In genomic region chr16:5493352-5493751, GRCm38 (mm10) we compare ENCODE assay signal across 31 mouse cellular contexts.
DNase-seq lines count a peak whose midpoint lies in the region; ATAC-seq and TF ChIP-seq lines count a peak whose summit lies in the region.
"Had no signal": no experiment of that assay in that cellular context is flagged by ENCODE, and none has a peak within 500 bp of the region (broad histone marks: within the 10 kb centered on the region; RNA-seq: fewer than 3 reads in every experiment).

No protein-coding gene starts in this region.

- H3K9ac ChIP-seq in hindbrain, postnatal 0 days (replicated peaks; ENCODE audit: low read length) = no peak overlapping the region
- no peak overlapping the region for H3K9ac ChIP-seq in hindbrain, embryonic 13.5 days
- no peak overlapping the region for H3K9ac ChIP-seq in kidney, postnatal 0 days (ENCODE audit: low read depth, low read length)
- H3K9ac ChIP-seq in lung, embryonic 15.5 days = no peak overlapping the region
- H3K9ac ChIP-seq: intestine, embryonic 15.5 days; liver, embryonic 15.5 days; neural tube, embryonic 12.5 days had no signal

- TF ChIP-seq POLR2A in kidney, adult 2 months (IDR thresholded peaks at IDR 0.05; ENCODE audit: low read depth, low read length) = no peak

- H3K36me3 ChIP-seq in hindbrain, postnatal 0 days (ENCODE audit: insufficient read depth, low read length) = no peaks in the 10 kb centered on the region
- no peaks in the 10 kb centered on the region for H3K36me3 ChIP-seq in hindbrain, embryonic 13.5 days
- no peaks in the 10 kb centered on the region for H3K36me3 ChIP-seq in kidney, postnatal 0 days (ENCODE audit: insufficient read depth, low read length)
- no peaks in the 10 kb centered on the region for H3K36me3 ChIP-seq in kidney, adult 2 months (ENCODE audit: control insufficient read depth, insufficient read depth, low read length)
- no peaks in the 10 kb centered on the region for H3K36me3 ChIP-seq in lung, embryonic 15.5 days
- H3K36me3 ChIP-seq: G1E; hindbrain, embryonic 10.5 days; intestine, embryonic 15.5 days; liver, embryonic 15.5 days; neural tube, embryonic 12.5 days had no signal

- 43% methylated on average over 6 of the region's 6 CpGs for WGBS in hindbrain, postnatal 0 days
- WGBS in hindbrain, embryonic 13.5 days = 46% methylated on average over 6 of the region's 6 CpGs
- WGBS in kidney, postnatal 0 days = 9% methylated on average over 6 of the region's 6 CpGs
- WGBS in kidney, adult 2 months = 5% methylated on average over 6 of the region's 6 CpGs
- whole genome bisulfite sequencing in lung, embryonic 15.5 days = 16% methylated on average over 6 of the region's 6 CpGs

- H3K9me3 ChIP-seq in hindbrain, postnatal 0 days (ENCODE audit: low read length) = no peaks in the 10 kb centered on the region
- no peaks in the 10 kb centered on the region for H3K9me3 ChIP-seq in hindbrain, embryonic 13.5 days
- H3K9me3 ChIP-seq in kidney, postnatal 0 days (replicated peaks; ENCODE audit: low read length) = no peaks in the 10 kb centered on the region
- no peaks in the 10 kb centered on the region for H3K9me3 ChIP-seq in lung, embryonic 15.5 days
- H3K9me3 ChIP-seq: hindbrain, embryonic 10.5 days; intestine, embryonic 15.5 days; liver, embryonic 15.5 days; neural tube, embryonic 12.5 days had no signal

- TF ChIP-seq CTCF in hindbrain, postnatal 0 days (IDR thresholded peaks at IDR 0.05; ENCODE audit: low read depth) = peak; percentile 47
- peak; percentile 42; the same call in 1 of the 2 replicates for TF ChIP-seq CTCF in kidney, postnatal 0 days (IDR thresholded peaks at IDR 0.05; ENCODE audit: low read depth)
- no peak for TF ChIP-seq CTCF in kidney, adult 2 months (conservative IDR thresholded peaks at IDR 0.05; ENCODE audit: insufficient read depth, insufficient read length, low read depth, low read length)

- no peak overlapping the region for H3K27ac ChIP-seq in hindbrain, postnatal 0 days
- no peak overlapping the region for H3K27ac ChIP-seq in hindbrain, embryonic 13.5 days
- no peak overlapping the region for H3K27ac ChIP-seq in kidney, postnatal 0 days
- no peak overlapping the region for H3K27ac ChIP-seq in kidney, adult 2 months (ENCODE audit: insufficient read depth, low read depth, low read length)
- H3K27ac ChIP-seq in lung, embryonic 15.5 days = no peak overlapping the region
- H3K27ac ChIP-seq: hindbrain, embryonic 10.5 days; intestine, embryonic 15.5 days; liver, embryonic 15.5 days; macrophage; neural tube, embryonic 12.5 days had no signal

- no peak for DNase-seq in hindbrain, postnatal 0 days (ENCODE audit: low spot score)
- DNase-seq in kidney, postnatal 0 days (ENCODE audit: low spot score) = peak; percentile 32
- no peak for DNase-seq in kidney, adult 2 months
- no peak for DNase-seq in lung, postnatal 25 days (ENCODE audit: low spot score)
- peak; percentile 9 for DNase-seq in R1 (ENCODE audit: low read depth, low spot score)
- DNase-seq in gastrocnemius, postnatal 25 days = no peak
- DNase-seq: adrenal gland, adult 2 months; adrenal gland, postnatal 36 days; cerebellum, adult 2 months; cerebellum, postnatal 14 days; gastrocnemius, postnatal 10 days; heart, postnatal 14 days; layer of hippocampus, adult 9-11 months; right cerebral cortex, adult 18-20 months; spleen, adult 18-20 months; thymus, adult 18-20 months; thymus, postnatal 25 days had no signal

- H3K4me3 ChIP-seq in hindbrain, postnatal 0 days (ENCODE audit: low read length) = no peak overlapping the region
- no peak overlapping the region for H3K4me3 ChIP-seq in hindbrain, embryonic 13.5 days
- H3K4me3 ChIP-seq in kidney, postnatal 0 days (replicated peaks; ENCODE audit: low read depth, low read length) = no peak overlapping the region
- H3K4me3 ChIP-seq in kidney, adult 2 months (ENCODE audit: insufficient read depth, low read depth, low read length) = no peak overlapping the region
- no peak overlapping the region for H3K4me3 ChIP-seq in lung, embryonic 15.5 days
- H3K4me3 ChIP-seq: erythroblast, embryonic 14.5 days; hindbrain, embryonic 10.5 days; intestine, embryonic 15.5 days; liver, embryonic 15.5 days; myocyte; neural tube, embryonic 12.5 days had no signal

- no peak overlapping the region for H3K4me2 ChIP-seq in hindbrain, postnatal 0 days (ENCODE audit: low read depth, low read length)
- H3K4me2 ChIP-seq in hindbrain, embryonic 13.5 days = no peak overlapping the region
- H3K4me2 ChIP-seq in kidney, postnatal 0 days (ENCODE audit: low read length) = no peak overlapping the region
- peak overlapping the region; percentile 29; the same call in 1 of the 2 replicates for H3K4me2 ChIP-seq in lung, embryonic 15.5 days
- H3K4me2 ChIP-seq: intestine, embryonic 15.5 days; liver, embryonic 15.5 days; neural tube, embryonic 12.5 days had no signal

- no peak for ATAC-seq in hindbrain, postnatal 0 days
- no peak for ATAC-seq in hindbrain, embryonic 13.5 days (ENCODE audit: low FRiP score)
- no peak for ATAC-seq in kidney, postnatal 0 days (replicated peaks; ENCODE audit: low FRiP score, low read depth)
- no peak for ATAC-seq in lung, embryonic 15.5 days (ENCODE audit: borderline replicate concordance, extremely low read depth, low FRiP score, low TSS enrichment)
- ATAC-seq: activated CD4-positive, CD25-positive, alpha-beta regulatory T cell, adult 4 months; hindbrain, embryonic 16.5 days; intestine, embryonic 15.5 days; midbrain, embryonic 16.5 days; Patski had no signal

- H3K27me3 ChIP-seq in hindbrain, postnatal 0 days (ENCODE audit: insufficient read depth, low read length) = no peaks in the 10 kb centered on the region
- no peaks in the 10 kb centered on the region for H3K27me3 ChIP-seq in hindbrain, embryonic 13.5 days
- H3K27me3 ChIP-seq in kidney, postnatal 0 days (ENCODE audit: insufficient read depth, low read length) = no peaks in the 10 kb centered on the region
- H3K27me3 ChIP-seq in kidney, adult 2 months (replicated peaks; ENCODE audit: control insufficient read depth, insufficient read depth, low read length) = no peaks in the 10 kb centered on the region
- H3K27me3 ChIP-seq in lung, embryonic 15.5 days = no peaks in the 10 kb centered on the region
- H3K27me3 ChIP-seq: liver, embryonic 15.5 days; neural tube, embryonic 12.5 days; Patski had no signal

- no peaks in the 10 kb centered on the region for H3K4me1 ChIP-seq in hindbrain, postnatal 0 days (ENCODE audit: insufficient read depth, low read length)
- peaks cover 11% of the 10 kb centered on the region for H3K4me1 ChIP-seq in hindbrain, embryonic 13.5 days (replicated peaks)
- 0 out of 2 replicates have a peak, but pooled peaks cover 5% of the 10 kb centered on the region for H3K4me1 ChIP-seq in kidney, postnatal 0 days (replicated peaks; ENCODE audit: insufficient read depth, low read length)
- H3K4me1 ChIP-seq in kidney, adult 2 months (ENCODE audit: control insufficient read depth, insufficient read depth, low read length) = no peaks in the 10 kb centered on the region; the same call in 1 of the 2 replicates
- H3K4me1 ChIP-seq in lung, embryonic 15.5 days = no peaks in the 10 kb centered on the region
- H3K4me1 ChIP-seq: intestine, embryonic 15.5 days; liver, embryonic 15.5 days; neural tube, embryonic 12.5 days had no signal

Comparison
In these comparisons a context has a peak if more than half of its experiments do, and no peak if none do; other contexts are left out.
1. DNase-seq: peak in kidney, postnatal 0 days (single experiment) and R1 (single experiment); none in hindbrain, postnatal 0 days (single experiment), kidney, adult 2 months (single experiment), lung, postnatal 25 days (single experiment) and gastrocnemius, postnatal 25 days (single experiment).